Mouse (Mus musculus) erythroid progenitor cell, adult 5-6 weeks (primary cell): ENCODE measurements around the gene Large1. TPM values are rescaled to one million over a fixed set of nuclear protein-coding genes. Genes with fewer than 3 reads are reported as not detected.

Experiments
- ATAC-seq: replicated peaks from 2 replicates; pipeline ENCODE4 v1.8.0; 2016; ENCODE audit warnings: moderate number of reproducible peaks, mild to moderate bottlenecking, moderate TSS enrichment, inconsistent platforms; ENCODE audit not compliant: poor library complexity, low FRiP score, severe bottlenecking
- total RNA-seq, 2 experiments: library from RNA; stranded (forward) in 1 of 2; stranded (reverse) in 1 of 2; fragments of 150-400 nt in 1 of 2; fragments of 186-747, 209-891 nt in 1 of 2; gene quantifications; 2 replicates each; pipeline versions ENCODE4 v1.2.3 to v1.2.4; 2015 to 2017; ENCODE audit warnings: low replicate concordance in 2 of 2

Gene Large1
- total RNA-seq, 2 experiments from 2014 or later = 1.7 TPM; not detected in 1

DNA sequence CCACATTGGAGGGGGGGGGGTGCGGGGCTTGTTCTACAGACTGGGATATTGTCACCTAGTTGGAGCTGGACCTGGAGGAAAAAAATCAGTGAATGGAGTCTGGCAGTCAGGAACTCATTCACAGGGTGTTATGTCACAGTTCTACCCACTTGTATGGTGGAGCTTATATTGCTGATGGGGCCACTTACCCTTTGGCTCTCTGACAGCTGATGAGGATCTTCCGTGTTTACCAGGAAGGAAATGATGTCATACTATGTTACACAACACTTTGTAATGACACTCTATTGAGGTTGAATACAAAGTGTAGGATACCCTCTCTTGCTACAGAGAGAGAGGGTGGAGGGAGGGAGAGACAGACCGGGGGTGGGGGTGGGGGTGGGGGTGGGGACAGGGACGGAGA lies 517.5 kb downstream of the Large1 start:
- no peak for ATAC-seq

DNA sequence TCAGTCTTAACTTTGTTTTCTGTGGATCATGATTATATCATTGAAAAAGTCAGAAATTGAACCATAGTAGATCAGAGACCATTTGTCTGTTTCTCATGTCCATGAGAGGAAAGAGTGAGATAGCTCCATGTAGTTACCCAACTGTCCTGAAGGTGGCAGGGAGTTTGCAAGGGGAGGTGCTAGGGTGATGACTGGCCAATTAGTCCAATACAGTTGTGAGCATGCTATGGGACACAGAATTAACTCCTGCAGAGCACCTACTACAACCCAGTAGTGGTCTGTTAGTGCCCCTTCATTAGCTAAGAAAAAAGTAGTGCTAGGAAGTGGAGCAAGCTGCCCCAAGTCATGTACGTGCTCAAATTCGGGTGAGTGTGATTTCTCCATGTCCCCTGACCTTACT lies 520.2 kb downstream of the Large1 start:
- no peak for ATAC-seq

DNA sequence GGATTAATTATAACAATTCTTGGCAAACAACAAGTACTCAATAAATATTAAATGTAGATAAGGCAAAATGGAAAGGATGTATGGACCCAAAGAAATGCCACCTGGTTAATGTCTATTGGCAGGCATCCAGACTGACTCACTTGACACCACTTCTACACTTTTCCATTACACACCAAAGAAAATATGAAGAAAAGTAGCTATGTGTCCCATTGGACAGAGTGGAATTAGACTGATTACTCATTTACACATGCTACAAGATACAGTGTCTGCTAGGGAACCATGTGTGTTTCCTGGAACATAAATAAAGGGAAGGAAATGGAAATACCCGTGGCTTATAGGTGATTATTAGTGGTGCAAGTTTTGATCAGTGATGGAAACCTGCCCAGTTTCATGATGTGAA lies 521.0 kb downstream of the Large1 start:
- ATAC-seq = no peak

DNA sequence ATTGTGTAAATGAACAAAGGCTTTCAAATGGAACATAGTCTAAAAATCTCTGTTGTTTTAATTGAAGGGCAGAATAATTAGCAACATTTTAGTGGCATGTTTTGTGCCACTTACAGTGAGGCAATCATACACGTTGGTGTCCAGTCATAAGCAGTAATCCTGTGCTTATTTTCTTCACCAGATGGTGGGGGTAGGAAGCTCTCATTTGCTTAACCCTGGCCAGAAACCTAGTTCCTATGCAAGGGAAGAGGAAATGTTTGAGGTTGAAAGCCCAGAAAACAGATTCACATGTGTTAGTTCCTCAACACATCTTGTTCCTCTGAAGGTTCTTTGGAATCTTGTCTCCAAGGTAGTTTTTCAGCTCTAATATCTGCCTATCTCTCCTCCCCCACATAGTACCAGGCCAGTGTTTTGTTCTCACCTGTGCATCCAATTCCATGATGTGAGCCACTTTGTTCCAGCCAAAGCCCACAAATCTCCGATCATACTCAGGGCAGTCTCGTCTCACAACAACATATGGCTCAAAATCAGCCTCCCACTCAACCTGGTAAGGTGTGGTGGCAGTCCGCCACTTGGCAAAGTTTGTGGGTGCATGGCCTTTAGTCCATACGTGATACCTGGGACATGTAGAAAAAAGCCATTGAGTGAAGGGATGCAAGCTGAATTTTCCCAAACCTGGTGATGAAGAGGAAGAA lies 535.5 kb downstream of the Large1 start:
- no peak for ATAC-seq

DNA sequence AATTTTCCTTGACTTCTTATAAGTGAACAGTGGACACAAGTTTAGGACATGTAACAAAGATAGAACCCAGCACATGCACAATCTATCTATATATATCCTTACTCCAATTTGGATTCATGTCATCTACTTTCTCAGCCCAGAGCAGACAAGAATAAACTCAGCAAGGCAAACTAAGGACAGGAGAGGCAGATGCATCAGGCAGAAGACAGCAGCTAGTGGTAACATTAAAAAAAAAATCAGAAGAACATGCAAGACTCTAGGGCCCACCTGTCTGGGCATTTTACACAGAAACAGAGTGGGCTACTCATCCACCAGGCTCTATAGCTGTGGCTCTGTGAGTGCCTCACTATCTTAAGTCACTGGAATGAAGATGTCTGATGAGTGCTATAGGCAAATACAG lies 536.7 kb downstream of the Large1 start:
- no peak for ATAC-seq

DNA sequence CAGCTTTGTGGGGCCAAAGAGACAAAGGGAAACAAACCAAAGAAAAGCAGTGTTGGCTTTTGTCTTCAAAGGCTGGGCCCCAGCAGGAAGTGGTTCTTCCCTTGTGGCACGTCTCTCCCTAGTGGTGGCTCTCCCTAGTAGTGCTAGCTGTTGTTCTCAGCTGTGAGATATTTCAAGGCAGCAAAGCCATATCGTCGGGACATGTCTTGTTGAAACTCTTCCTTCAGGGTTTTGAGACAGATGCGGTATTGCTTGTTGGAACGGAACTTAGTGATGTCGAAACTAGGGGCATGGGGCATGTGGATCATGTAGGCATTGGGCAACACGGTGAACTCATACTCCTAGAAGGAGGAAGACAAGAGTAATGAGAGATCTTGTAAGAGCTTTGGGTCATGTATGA lies 537.7 kb downstream of the Large1 start:
- no peak for ATAC-seq

DNA sequence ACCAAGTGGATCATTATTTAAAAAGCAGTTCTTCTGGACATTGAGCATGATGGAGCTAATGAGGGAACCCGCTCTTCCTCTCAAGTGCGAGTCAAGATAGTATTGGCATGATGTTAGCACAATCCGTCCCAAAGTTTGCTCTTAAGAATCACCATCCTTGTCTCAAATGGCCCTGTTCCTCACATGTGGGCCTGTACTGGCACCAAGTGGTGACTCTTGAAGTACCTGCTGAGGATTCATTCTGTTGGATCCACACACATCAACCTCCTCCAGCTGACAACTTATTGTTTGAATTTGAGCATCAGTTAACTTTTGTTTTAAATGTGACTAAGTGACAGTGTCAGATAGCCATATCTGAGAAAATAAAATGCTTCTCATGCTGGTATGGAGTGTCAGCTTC lies 540.6 kb downstream of the Large1 start:
- no peak for ATAC-seq

DNA sequence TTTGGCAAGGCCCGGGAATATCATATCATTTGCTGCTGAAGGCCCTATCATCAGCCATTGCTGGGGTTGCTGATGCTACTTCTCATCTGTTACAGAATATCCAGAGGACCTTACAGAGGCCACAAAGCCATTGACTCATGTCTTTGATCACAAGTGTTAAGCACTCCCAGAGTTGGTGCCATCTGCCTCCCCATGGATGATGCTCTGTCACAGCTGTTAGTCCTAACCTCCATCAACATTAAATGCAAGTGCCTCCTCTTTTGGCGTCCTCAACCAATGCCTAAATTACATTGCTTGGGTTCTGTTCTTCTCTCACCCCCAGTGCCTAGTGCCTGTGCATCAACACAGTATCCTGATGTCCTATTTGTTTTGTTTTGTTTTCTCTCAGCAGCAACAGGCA lies 551.8 kb downstream of the Large1 start:
- ATAC-seq = no peak

DNA sequence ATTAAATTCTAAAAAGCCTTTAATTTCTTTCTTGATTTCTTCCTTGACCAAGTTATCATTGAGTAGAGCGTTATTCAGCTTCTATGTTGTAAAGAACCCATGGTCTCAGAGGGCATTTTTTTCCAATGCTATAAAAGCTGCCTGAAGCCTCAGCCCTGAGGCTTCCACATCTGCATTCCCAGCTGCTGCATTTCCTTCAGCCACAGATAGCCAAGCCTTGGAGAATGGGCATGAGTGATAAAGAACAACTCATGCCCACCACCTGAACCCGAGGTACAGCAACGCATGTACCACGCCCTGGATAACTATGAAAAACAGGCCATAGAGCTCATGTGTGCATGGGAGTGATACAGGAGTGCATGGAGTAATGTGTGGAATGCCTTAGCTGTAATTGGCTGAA lies 572.7 kb downstream of the Large1 start:
- no peak for ATAC-seq

DNA sequence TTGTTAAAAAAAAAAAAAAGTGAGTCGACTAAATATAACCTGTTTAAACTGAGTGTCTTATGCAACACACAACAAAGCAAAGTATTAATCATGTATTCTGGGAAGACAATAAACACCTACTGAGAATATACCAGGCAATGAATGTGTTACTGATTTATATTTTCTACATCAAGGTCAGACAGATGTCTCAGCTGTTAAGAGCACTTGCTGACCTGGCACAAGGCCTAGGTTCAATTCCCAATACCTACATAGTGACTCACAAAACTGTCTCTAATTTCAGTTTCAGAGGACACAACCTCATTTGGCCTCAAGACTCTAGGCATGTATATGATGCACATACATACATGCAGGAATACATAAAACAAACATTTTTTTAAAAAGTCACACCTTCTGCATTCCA lies 575.5 kb downstream of the Large1 start:
- no peak for ATAC-seq

DNA sequence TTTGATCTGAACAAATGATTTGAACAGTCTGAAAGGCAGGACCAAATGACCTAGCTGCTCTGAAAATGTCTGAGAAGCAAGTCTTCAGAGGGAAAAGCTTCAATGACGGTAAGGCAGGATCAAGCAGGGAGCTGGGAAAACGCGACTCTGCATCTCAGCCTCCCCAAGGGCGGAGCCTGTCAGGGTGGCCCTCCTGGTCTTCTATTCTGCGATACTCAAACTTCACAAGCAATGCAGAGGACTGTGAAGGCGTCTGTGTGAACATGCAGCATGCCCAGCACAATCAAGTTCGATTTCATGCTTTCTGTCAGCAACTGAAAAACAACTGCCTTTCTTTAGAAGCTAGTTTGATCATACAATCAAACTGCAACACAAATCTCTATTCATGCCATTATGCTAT lies 586.6 kb downstream of the Large1 start:
- no peak for ATAC-seq

DNA sequence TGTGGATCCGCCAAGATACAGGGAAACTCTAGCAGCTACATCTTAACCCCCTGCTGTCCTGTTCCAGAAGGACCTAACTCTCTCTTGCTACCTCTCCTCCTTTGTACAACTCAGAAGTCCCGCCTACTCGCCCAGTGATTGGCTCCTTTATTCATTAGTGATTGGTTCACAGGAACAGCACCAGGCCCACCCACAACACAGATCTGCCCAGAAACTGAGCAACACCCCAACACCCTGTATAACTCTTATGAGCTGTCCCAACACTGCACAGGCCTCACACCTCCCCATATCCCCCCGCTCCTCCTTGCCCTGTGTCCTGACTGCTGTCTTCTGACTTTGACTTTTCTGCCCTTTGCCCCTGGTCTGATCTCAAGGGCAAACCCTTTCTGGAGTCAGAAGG lies 587.6 kb downstream of the Large1 start:
- no peak for ATAC-seq
